Mouse (Mus musculus) thymus, postnatal 4 days (tissue): Measurements from ENCODE around the gene Gm6525.

Experiments used
- DNase-seq: peaks from one replicate; pipeline ENCODE4 v3.0.0; 2021

Gm6525 gene

DNA sequence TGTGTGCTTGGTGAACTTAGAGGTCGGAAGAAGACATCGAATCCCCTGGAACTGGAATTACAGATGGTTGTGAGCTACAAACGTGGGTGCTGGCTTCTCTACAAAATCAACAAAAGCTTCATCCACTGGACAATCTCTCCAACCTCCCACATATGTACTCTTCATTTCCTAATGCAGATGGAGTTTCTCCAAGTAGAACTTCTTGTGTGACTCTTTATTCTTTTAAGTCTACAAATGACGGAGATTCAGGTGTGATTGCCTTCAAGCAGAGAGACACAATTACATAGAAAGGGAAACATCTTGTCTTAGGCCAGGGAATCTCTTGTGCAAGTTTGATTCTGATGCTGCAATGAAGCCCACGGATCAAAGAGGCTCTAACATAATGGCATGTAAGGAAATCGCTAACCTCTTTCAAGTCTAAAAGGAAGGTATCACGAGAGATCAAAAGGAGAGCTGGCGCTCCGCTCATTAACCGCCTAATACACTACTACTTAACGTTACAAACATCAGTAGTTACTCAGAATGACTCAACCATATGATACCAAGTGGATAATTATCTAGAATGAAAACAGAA lies at the start of gene Gm6525:
Gene Gm6525 (plus strand): TSS at position 524 of the 574 bp plus-strand sequence.
- DNase-seq, result no peak

- DNase-seq, result no peak
These were observed 48.1 kb upstream of the Gm6525 start for GRCm38 (mm10) chr3:84125704-84126289.

DNA sequence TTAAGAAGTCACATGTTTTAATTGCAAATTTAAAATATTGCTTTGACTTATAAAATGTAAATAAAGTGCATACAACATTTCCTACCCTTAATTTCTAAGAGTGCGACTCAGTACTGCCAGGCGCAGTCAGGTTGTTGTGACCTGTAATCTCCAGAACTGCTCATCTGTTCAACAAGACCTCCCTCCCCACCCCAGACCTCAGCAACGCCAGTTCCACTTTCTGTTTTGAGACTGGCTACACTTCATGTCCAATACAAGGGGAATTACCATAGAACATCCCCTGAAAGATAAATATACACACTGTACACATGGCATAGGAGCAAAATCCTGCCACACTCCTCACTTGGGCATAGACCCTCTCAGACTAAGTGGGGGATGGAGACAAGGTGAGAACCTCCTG lies 47.2 kb upstream of the Gm6525 start:
- no peak for DNase-seq

DNA sequence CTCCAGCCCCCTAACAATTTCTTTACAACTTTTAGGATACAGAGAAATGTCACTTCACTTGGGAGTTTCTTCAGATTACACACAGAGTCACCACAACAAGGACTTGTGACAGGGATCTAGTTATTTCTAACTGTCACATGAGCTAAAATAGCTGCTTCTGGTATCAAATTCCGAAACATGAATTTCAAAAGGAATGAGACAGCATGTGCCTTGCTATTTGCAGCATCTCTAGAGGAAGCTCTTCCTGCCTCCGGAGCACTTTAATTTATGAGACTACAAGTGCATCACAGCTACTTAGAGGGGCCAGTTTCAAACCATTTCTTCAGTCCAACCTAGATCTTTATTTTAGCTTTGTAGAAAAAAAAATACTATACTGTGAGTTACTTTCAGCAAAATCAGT lies 46.5 kb upstream of the Gm6525 start:
- DNase-seq, result no peak

GRCm38 (mm10) chr3:84128871-84129870 lies 44.7 kb upstream of the Gm6525 start:
- no peak for DNase-seq

GRCm38 (mm10) chr3:84130776-84131175 lies 43.1 kb upstream of the Gm6525 start:
- no peak for DNase-seq

GRCm38 (mm10) chr3:84131369-84131768 lies 42.5 kb upstream of the Gm6525 start:
- DNase-seq, result no peak

DNA sequence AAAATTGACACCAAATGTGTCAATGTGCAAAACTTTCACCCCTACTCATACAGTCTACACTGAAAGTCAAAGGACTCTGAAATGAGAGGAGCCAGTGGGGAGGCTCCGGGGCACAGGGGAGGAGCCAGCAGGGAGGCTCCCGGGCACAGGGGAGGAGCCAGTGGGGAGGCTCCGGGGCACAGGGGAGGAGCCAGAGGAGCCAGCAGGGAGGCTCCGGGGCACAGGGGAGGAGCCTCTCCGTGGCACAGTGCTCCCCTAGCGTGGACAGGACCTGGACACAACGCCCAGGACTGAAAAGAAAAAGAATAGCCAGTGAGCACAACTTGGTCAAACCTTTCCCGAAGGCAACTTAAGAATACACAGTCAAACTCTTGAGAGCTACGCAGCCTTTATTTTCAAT lies 38.5 kb upstream of the Gm6525 start:
- no peak for DNase-seq

DNA sequence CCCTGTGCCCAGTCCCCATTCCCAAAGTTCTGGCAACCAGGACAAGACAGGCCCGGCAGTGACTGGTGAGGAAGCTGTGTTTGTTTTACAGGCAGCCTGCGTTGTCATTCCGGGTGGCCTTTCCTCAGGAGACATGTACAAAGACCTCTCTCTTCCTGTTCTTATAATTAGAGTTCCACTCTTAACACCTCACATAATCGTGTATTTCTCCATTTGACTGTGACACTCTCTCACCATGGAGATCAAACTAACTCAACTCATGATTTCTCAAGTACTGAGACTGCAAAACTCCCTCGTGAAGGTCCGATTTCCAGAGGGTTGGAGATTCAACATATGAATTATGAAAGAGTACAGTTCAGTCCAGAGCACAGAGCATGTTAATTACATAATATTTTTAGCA lies 38.0 kb upstream of the Gm6525 start:
- no peak for DNase-seq

DNA sequence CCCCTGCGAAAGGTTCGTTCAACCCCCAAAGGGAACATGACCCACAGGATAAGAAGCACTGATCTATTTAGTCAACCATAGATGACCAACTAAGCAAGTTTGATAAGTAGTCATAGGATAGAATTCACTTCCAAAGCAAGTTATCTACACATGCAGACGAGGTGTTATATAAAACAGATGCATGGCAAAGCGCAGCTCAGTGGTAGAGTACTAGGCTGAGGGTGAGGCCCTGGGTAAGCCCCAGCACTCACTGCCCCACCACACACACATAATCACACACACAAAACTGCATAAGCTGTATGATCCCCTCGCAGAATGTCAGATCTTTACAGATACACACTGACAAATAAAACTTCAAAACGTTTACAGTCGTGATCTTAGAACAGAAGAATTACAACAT lies 37.4 kb upstream of the Gm6525 start:
- DNase-seq, result no peak

DNA sequence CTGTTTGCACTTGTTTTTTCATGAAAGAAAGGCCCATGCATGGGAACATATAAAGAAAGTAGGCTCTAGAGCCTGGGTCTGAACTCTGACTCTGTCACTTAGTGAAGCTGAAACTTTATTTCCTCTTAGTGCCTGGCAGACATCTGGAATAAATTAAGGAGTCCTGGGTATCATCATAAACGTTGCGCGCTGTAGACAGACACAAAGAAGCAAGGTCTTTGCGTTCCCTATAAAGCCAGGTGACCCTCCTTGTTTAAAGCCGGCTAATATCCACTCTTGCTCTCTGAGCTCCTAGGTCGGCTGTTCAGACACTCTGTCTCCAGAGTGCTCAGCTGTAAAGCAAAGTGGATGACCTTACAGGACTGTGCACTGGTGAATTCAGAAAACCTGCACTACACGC lies 33.0 kb upstream of the Gm6525 start:
- no peak for DNase-seq

DNA sequence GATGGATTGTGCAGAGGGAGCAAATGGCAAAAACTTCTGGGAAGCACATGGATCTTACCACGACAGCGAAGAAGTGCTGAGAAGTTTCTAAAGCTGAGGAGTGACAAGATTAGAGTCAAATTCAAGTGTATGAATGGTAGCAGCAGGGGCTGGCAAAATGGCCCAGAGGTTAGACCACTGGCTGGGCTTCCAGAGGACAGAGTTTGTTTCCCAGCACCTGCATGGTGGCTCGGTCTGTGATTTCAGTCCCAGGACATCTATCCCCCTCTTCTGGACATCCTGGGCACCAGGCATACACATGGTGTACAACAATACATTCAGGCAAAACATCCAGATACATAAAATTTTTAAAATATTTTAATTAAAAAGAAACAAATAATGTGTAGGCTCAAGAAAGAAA lies 24.1 kb upstream of the Gm6525 start:
- no peak for DNase-seq

GRCm38 (mm10) chr3:84154721-84155141 lies 19.2 kb upstream of the Gm6525 start:
- DNase-seq, result no peak

DNA sequence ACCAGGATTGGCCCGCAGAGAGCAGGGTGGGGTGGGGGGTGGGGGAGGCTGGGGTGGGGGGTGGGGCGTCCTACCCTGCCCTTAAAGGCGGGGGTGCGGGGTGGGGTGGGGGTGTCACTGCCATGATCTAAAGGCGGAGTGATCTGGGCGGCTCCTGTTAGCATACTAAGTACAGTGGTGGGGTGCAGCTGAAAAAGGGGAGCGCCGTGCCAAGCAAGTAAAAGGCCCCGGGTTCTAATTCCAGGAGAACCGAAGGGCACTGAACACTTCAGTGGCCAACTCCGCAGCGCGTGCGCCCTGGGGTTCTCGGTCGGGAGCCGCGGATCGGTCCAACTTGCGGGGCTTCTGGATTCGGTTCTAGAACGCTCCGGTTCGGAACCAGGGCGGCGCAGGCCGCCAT lies 18.8 kb upstream of the Gm6525 start:
- no peak for DNase-seq

DNA sequence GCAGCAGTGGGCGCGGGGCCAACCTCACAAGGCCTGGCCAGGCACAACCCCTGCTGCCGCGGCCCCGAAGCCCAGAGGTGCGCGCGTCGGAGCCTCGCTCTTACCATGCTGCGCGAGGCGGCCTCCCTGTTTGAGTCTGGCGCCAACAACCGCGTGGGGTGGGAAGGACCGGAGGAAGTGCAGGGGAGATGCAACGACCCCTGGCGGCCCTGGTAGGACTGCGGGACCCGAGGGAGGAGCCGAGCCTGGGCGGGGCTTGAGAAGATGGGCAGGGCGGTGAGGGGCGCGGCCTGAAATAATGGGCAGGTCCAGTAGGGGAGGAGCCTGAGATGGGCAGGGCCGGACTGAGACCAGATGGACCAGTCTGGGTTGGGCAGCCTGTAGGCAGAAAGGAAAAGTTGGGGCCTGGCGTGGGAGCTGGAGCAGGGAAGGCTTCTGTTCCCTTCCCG lies 18.3 kb upstream of the Gm6525 start, which contains the start of gene Mnd1:
Gene Mnd1 (minus strand): TSS at position 229 of the 449 bp plus-strand sequence.
- peak; percentile 99 for DNase-seq

DNA sequence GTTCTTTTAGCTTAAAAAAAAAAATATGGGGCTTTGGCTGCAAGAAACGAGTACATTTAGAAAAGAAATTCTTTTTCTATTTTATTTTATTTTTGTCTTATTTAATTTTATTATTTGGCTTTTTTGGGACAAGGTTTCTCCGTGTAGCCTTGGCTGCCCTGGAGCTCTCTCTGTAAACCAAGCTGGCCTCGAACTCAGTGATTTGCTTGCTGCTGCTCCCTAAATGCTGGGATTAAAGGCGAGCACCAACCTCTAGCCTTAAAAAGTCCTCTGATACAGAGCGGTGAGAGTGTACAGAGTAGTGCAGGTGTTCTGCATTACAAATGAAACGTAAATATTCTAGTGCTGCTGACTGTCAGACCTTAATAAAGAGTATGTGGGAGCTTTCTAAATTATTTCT lies 17.8 kb upstream of the Gm6525 start:
- DNase-seq, result no peak

GRCm38 (mm10) chr3:84157011-84157410 lies 16.9 kb upstream of the Gm6525 start:
- no peak for DNase-seq

GRCm38 (mm10) chr3:84157559-84158350 lies 16.1 kb upstream of the Gm6525 start:
- no peak for DNase-seq

GRCm38 (mm10) chr3:84165391-84165790 lies 8.5 kb upstream of the Gm6525 start:
- no peak for DNase-seq

- DNase-seq, result no peak
These were observed 7.8 kb upstream of the Gm6525 start for GRCm38 (mm10) chr3:84166073-84166472.

- no peak for DNase-seq
These were observed 5.0 kb upstream of the Gm6525 start for GRCm38 (mm10) chr3:84168943-84169342.

GRCm38 (mm10) chr3:84169393-84170005 lies 4.4 kb upstream of the Gm6525 start:
- DNase-seq, result no peak
